Mouse (Mus musculus): ENCODE measurements at regions not wholly inside any gene's neighbourhood (a gene's known extent, or its start where the extent isn't known, plus 50 kb on each side); places are given as distances from the start of the nearest gene placed in this dataset.

- Histone ChIP-seq H3K27ac (ENCODE audit: low read depth, low read length) (no peak overlapping the region), H3K9ac (replicated peaks; ENCODE audit: low read length, poor library complexity, severe bottlenecking) (no peak overlapping the region), H3K9me3 (ENCODE audit: low read length) (no peaks in the 10 kb centered on the region), H3K4me2 (ENCODE audit: low read depth, low read length, poor library complexity, severe bottlenecking) (no peak overlapping the region), H3K4me1 (ENCODE audit: insufficient read depth, low read length) (no peaks in the 10 kb centered on the region), H3K4me3 (ENCODE audit: low read depth, low read length) (no peak overlapping the region), H3K36me3 (ENCODE audit: insufficient read depth, low read length) (no peaks in the 10 kb centered on the region), H3K27me3 (ENCODE audit: insufficient read depth, low read length) (no peaks in the 10 kb centered on the region)
- WGBS, result 15% methylated on average over 2 of the region's 2 CpGs
- no peak for TF ChIP-seq CTCF (IDR thresholded peaks at IDR 0.05)
- DNase-seq (ENCODE audit: low spot score) (peak; percentile 61), ATAC-seq (ENCODE audit: low FRiP score) (peak; percentile 80)
These were observed 431.6 kb upstream of the Epha5 start for GRCm38 (mm10) chr5:84848765-84849164.

DNA sequence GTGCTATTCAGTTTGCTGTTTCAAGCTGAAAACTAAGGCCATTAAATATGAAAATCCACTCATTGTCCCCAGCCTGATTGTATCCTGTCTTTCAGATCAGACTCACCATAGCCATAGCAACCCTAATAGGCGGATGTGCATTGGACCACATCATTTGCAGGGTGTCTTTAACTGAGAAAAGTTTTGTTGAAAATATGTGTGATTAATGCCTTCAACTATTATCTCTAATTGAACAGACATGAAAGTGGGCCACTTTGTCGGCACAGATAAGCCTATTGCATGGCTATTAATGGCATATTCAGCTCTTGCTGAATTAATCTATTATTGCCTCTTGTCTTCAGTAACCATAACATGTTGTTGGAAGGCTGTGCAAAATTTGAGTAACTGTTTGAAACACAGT lies 394.3 kb upstream of the Epha5 start:
- WGBS, result 23% methylated on average over 2 of the region's 2 CpGs
- no peak for TF ChIP-seq CTCF (IDR thresholded peaks at IDR 0.05)
- no peak overlapping the region for H3K9ac ChIP-seq (replicated peaks; ENCODE audit: low read length, poor library complexity, severe bottlenecking)
- no peak overlapping the region for H3K4me2 ChIP-seq (ENCODE audit: low read depth, low read length, poor library complexity, severe bottlenecking)
- H3K36me3 ChIP-seq (ENCODE audit: insufficient read depth, low read length), result no peaks in the 10 kb centered on the region
- H3K4me1 ChIP-seq (ENCODE audit: insufficient read depth, low read length), result no peaks in the 10 kb centered on the region
- no peak overlapping the region for H3K4me3 ChIP-seq (ENCODE audit: low read depth, low read length)
- ATAC-seq (ENCODE audit: low FRiP score) (no peak), DNase-seq (ENCODE audit: low spot score) (peak; percentile 11)
- no peak overlapping the region for H3K27ac ChIP-seq (ENCODE audit: low read depth, low read length)
- H3K27me3 ChIP-seq (ENCODE audit: insufficient read depth, low read length), result no peaks in the 10 kb centered on the region
- no peaks in the 10 kb centered on the region for H3K9me3 ChIP-seq (ENCODE audit: low read length)

DNA sequence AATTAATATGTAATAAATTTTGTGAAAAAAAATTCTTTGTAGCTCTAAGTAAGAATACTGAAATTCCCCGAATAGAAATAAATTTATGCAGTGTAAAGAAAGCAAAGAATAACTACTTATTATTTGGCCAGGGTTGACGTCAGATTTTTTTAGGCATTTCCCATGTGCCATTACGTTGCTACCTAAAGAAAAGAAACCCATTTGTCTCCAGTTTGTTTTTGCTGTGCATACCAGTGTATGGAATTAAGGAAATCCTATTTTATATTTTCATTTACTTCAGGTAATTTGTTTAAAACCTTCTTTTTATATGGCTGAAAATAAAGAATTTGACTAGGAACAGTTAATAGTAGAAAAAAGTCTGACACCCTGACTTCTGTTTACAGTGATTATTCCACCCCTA lies 393.7 kb upstream of the Epha5 start:
- no peaks in the 10 kb centered on the region for H3K9me3 ChIP-seq (ENCODE audit: low read length)
- H3K36me3 ChIP-seq (ENCODE audit: insufficient read depth, low read length), result no peaks in the 10 kb centered on the region
- H3K4me1 ChIP-seq (ENCODE audit: insufficient read depth, low read length), result no peaks in the 10 kb centered on the region
- H3K27me3 ChIP-seq (ENCODE audit: insufficient read depth, low read length), result no peaks in the 10 kb centered on the region
- 25% methylated on average over 3 of the region's 3 CpGs for WGBS
- no peak overlapping the region for H3K4me2 ChIP-seq (ENCODE audit: low read depth, low read length, poor library complexity, severe bottlenecking)
- no peak overlapping the region for H3K4me3 ChIP-seq (ENCODE audit: low read depth, low read length)
- TF ChIP-seq CTCF (IDR thresholded peaks at IDR 0.05), result no peak
- DNase-seq (ENCODE audit: low spot score) (no peak), ATAC-seq (ENCODE audit: low FRiP score) (no peak)
- no peak overlapping the region for H3K9ac ChIP-seq (replicated peaks; ENCODE audit: low read length, poor library complexity, severe bottlenecking)
- H3K27ac ChIP-seq (ENCODE audit: low read depth, low read length), result no peak overlapping the region

- 55% methylated on average over 1 of the region's 1 CpGs for WGBS
- no peaks in the 10 kb centered on the region for H3K36me3 ChIP-seq (ENCODE audit: insufficient read depth, low read length)
- H3K4me3 ChIP-seq (ENCODE audit: low read depth, low read length), result no peak overlapping the region
- H3K27ac ChIP-seq (ENCODE audit: low read depth, low read length), result no peak overlapping the region
- no peak overlapping the region for H3K9ac ChIP-seq (replicated peaks; ENCODE audit: low read length, poor library complexity, severe bottlenecking)
- no peak overlapping the region for H3K4me2 ChIP-seq (ENCODE audit: low read depth, low read length, poor library complexity, severe bottlenecking)
- H3K9me3 ChIP-seq (ENCODE audit: low read length), result no peaks in the 10 kb centered on the region
- no peaks in the 10 kb centered on the region for H3K27me3 ChIP-seq (ENCODE audit: insufficient read depth, low read length)
- no peak for DNase-seq (ENCODE audit: low spot score)
- TF ChIP-seq CTCF (IDR thresholded peaks at IDR 0.05), result no peak
- H3K4me1 ChIP-seq (ENCODE audit: insufficient read depth, low read length), result no peaks in the 10 kb centered on the region
- no peak for ATAC-seq (ENCODE audit: low FRiP score)
These were observed 345.4 kb upstream of the Epha5 start for GRCm38 (mm10) chr5:84762618-84763017.

GRCm38 (mm10) chr5:84752053-84752452 lies 334.9 kb upstream of the Epha5 start:
- Histone ChIP-seq H3K4me1 (ENCODE audit: insufficient read depth, low read length) (no peaks in the 10 kb centered on the region), H3K4me2 (ENCODE audit: low read depth, low read length, poor library complexity, severe bottlenecking) (no peak overlapping the region), H3K27ac (ENCODE audit: low read depth, low read length) (no peak overlapping the region), H3K9me3 (ENCODE audit: low read length) (no peaks in the 10 kb centered on the region), H3K27me3 (ENCODE audit: insufficient read depth, low read length) (no peaks in the 10 kb centered on the region), H3K4me3 (ENCODE audit: low read depth, low read length) (no peak overlapping the region), H3K9ac (replicated peaks; ENCODE audit: low read length, poor library complexity, severe bottlenecking) (no peak overlapping the region), H3K36me3 (ENCODE audit: insufficient read depth, low read length) (no peaks in the 10 kb centered on the region)
- peak; percentile 8 for DNase-seq (ENCODE audit: low spot score)
- TF ChIP-seq CTCF (IDR thresholded peaks at IDR 0.05), result no peak
- no peak for ATAC-seq (ENCODE audit: low FRiP score)

DNA sequence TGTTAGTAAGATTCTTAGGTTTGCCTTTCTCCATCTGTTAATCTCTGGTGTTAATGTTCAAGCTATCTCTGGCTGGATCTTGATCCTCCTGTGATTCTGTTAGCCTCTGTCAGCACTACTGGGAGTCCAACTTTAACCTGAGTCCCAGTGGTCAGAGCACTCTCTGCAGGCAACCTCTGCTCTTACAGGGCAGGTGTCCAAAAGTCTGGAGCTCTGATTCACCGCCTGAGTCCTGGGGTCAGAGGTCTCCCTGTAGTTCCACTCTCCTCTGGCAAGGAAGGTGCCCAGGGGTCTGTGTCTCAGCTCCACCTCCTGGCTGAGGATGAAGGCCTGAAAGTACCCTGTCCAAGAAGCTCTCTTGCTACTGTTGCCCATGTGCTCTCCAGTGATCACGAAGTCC lies 288.3 kb upstream of the Epha5 start:
- DNase-seq (ENCODE audit: low spot score) (no peak), ATAC-seq (ENCODE audit: low FRiP score) (no peak)
- Histone ChIP-seq H3K4me1 (ENCODE audit: insufficient read depth, low read length) (no peaks in the 10 kb centered on the region), H3K4me2 (ENCODE audit: low read depth, low read length, poor library complexity, severe bottlenecking) (no peak overlapping the region), H3K9me3 (ENCODE audit: low read length) (no peaks in the 10 kb centered on the region), H3K36me3 (ENCODE audit: insufficient read depth, low read length) (no peaks in the 10 kb centered on the region), H3K4me3 (ENCODE audit: low read depth, low read length) (no peak overlapping the region), H3K9ac (replicated peaks; ENCODE audit: low read length, poor library complexity, severe bottlenecking) (no peak overlapping the region), H3K27me3 (ENCODE audit: insufficient read depth, low read length) (no peaks in the 10 kb centered on the region), H3K27ac (ENCODE audit: low read depth, low read length) (no peak overlapping the region)
- no peak for TF ChIP-seq CTCF (IDR thresholded peaks at IDR 0.05)
- WGBS, result 79% methylated on average over 2 of the region's 2 CpGs
